Mouse (Mus musculus) lung, postnatal 0 days (tissue): Measurements from ENCODE around the gene Tarsl2. TPM values are rescaled to one million over a fixed set of nuclear protein-coding genes. Genes with fewer than 3 reads are reported as not detected.
A peak's percentile ranks its signal among the peaks of the same experiment; 100 is the strongest.

ENCODE experiments used
- ATAC-seq: fragments of 200-750 bp; cut with Nextera tagmentation; 2 replicates; pipeline ENCODE4 v1.8.0; 2017; ENCODE audit warnings: moderate library complexity
- DNase-seq: peaks from one replicate; pipeline ENCODE4 v3.0.0-alpha.2; 2016; ENCODE audit warnings: low spot score
- H3K27ac ChIP-seq: fragments of 300-500 bp; sonication (generic); 2 replicates; pipeline ENCODE4 v1.5.1; 2014; ENCODE audit warnings: antibody characterized with exemption, mild to moderate bottlenecking, low read length, mixed read lengths
- H3K27me3 ChIP-seq: fragments of 300-500 bp; sonication (generic); replicated peaks from 2 replicates; pipeline ENCODE4 v1.6.1; 2014; ENCODE audit warnings: low read length, mixed read lengths; ENCODE audit not compliant: insufficient read depth
- H3K36me3 ChIP-seq: fragments of 300-500 bp; sonication (generic); 2 replicates; pipeline ENCODE4 v1.6.1; 2014; ENCODE audit warnings: low read length, mixed read lengths; ENCODE audit not compliant: insufficient read depth
- H3K4me1 ChIP-seq: fragments of 300-500 bp; sonication (generic); 2 replicates; pipeline ENCODE4 v1.6.1; 2014; ENCODE audit warnings: antibody characterized with exemption, low read depth, low read length, mixed read lengths; ENCODE audit not compliant: insufficient read depth
- H3K4me2 ChIP-seq: fragments of 300-500 bp; sonication (generic); replicated peaks from 2 replicates; pipeline ENCODE4 v1.6.1; 2014; ENCODE audit warnings: low read depth, mild to moderate bottlenecking, low read length, moderate library complexity, mixed read lengths
- H3K4me3 ChIP-seq: fragments of 300-500 bp; sonication (generic); 2 replicates; pipeline ENCODE4 v1.5.1; 2014; ENCODE audit warnings: low read depth, low read length
- H3K9ac ChIP-seq: fragments of 300-500 bp; sonication (generic); replicated peaks from 2 replicates; pipeline ENCODE4 v1.6.1; 2014; ENCODE audit warnings: low read depth, mild to moderate bottlenecking
- H3K9me3 ChIP-seq: fragments of 300-500 bp; sonication (generic); 2 replicates; pipeline ENCODE4 v1.6.1; 2016; ENCODE audit warnings: low read length, mixed read lengths
- CTCF ChIP-seq: IDR thresholded peaks from 2 replicates; pipeline ENCODE4 v1.5.1; 2016; ENCODE audit warnings: antibody characterized with exemption, mild to moderate bottlenecking
- EP300 ChIP-seq: IDR thresholded peaks from 2 replicates; pipeline ENCODE4 v1.6.1; 2016; ENCODE audit warnings: antibody characterized with exemption, mild to moderate bottlenecking, control low read depth
- WGBS: fragments of 180-500 bp; shearing (Covaris S2); extraction: QIAGEN DNeasy Blood & Tissue Kit; methylation state at CpG from one replicate; pipeline ENCODE4 v1.1.7; 2014; 5-methylcytosine and 5-hydroxymethylcytosine counted together
- polyA plus RNA-seq: library from polyadenylated mRNA; unstranded; fragments of >200 nt; fragmentation: Nextera tagmentation; extraction: Ambion mirVana; gene quantifications from 2 replicates; pipeline ENCODE4 v1.2.1, GENCODE M21; 2015

Gene Tarsl2
- polyA plus RNA-seq, 1 experiment from 2014 or later, result 3.3 TPM

- no peak overlapping the region for H3K4me2 ChIP-seq
- DNase-seq, result no peak
- no peak overlapping the region for H3K4me3 ChIP-seq
- no peak overlapping the region for H3K9ac ChIP-seq
- ATAC-seq, result no peak
- H3K36me3 ChIP-seq, result no peaks in the 10 kb centered on the region
- no peaks in the 10 kb centered on the region for H3K27me3 ChIP-seq
- H3K4me1 ChIP-seq, result no peaks in the 10 kb centered on the region
- H3K9me3 ChIP-seq, result no peaks in the 10 kb centered on the region
- TF ChIP-seq CTCF (no peak), EP300 (no peak)
- H3K27ac ChIP-seq, result no peak overlapping the region
- WGBS, result 84% methylated on average over 6 of the region's 6 CpGs
Observed at GRCm38 (mm10) chr7:65635831-65636230, 8.9 kb upstream of the Tarsl2 start.

- no peaks in the 10 kb centered on the region for H3K9me3 ChIP-seq
- no peak overlapping the region for H3K4me3 ChIP-seq
- DNase-seq, result no peak
- H3K4me2 ChIP-seq, result no peak overlapping the region
- H3K4me1 ChIP-seq, result no peaks in the 10 kb centered on the region
- ATAC-seq, result no peak
- H3K27me3 ChIP-seq, result no peaks in the 10 kb centered on the region
- H3K9ac ChIP-seq, result no peak overlapping the region
- no peaks in the 10 kb centered on the region for H3K36me3 ChIP-seq
- no peak overlapping the region for H3K27ac ChIP-seq
- WGBS, result 56% methylated on average over 7 of the region's 7 CpGs
- TF ChIP-seq EP300, result no peak
Observed at GRCm38 (mm10) chr7:65636356-65636880, 8.3 kb upstream of the Tarsl2 start.

GRCm38 (mm10) chr7:65638170-65638770, 6.4 kb upstream of the Tarsl2 start:
- ATAC-seq (no peak), DNase-seq (no peak)
- no peaks in the 10 kb centered on the region for H3K4me1 ChIP-seq
- no peak overlapping the region for H3K27ac ChIP-seq
- H3K4me2 ChIP-seq, result no peak overlapping the region
- no peaks in the 10 kb centered on the region for H3K36me3 ChIP-seq
- no peak overlapping the region for H3K9ac ChIP-seq
- H3K9me3 ChIP-seq, result no peaks in the 10 kb centered on the region
- TF ChIP-seq EP300 (no peak), CTCF (0 out of 2 replicates have a peak, but pooled peaks have one; percentile 14)
- H3K27me3 ChIP-seq, result no peaks in the 10 kb centered on the region
- WGBS, result 66% methylated on average over 7 of the region's 7 CpGs
- H3K4me3 ChIP-seq, result no peak overlapping the region

GRCm38 (mm10) chr7:65639821-65640382, 4.8 kb upstream of the Tarsl2 start:
- H3K4me2 ChIP-seq, result no peak overlapping the region
- DNase-seq (no peak), ATAC-seq (no peak)
- no peak overlapping the region for H3K27ac ChIP-seq
- H3K9me3 ChIP-seq, result no peaks in the 10 kb centered on the region
- no peaks in the 10 kb centered on the region for H3K27me3 ChIP-seq
- no peak overlapping the region for H3K4me3 ChIP-seq
- H3K9ac ChIP-seq, result no peak overlapping the region
- H3K4me1 ChIP-seq, result no peaks in the 10 kb centered on the region; the same call in 1 of the 2 replicates
- 58% methylated on average over 6 of the region's 6 CpGs for WGBS
- no peak for TF ChIP-seq CTCF
- TF ChIP-seq EP300, result no peak
- H3K36me3 ChIP-seq, result no peaks in the 10 kb centered on the region

GRCm38 (mm10) chr7:65640672-65641071, 4.0 kb upstream of the Tarsl2 start:
- WGBS, result 60% methylated on average over 6 of the region's 6 CpGs
- Histone ChIP-seq H3K9ac (no peak overlapping the region), H3K27ac (no peak overlapping the region), H3K9me3 (no peaks in the 10 kb centered on the region), H3K27me3 (no peaks in the 10 kb centered on the region), H3K4me1 (no peaks in the 10 kb centered on the region; the same call in 1 of the 2 replicates), H3K4me3 (no peak overlapping the region), H3K4me2 (no peak overlapping the region), H3K36me3 (no peaks in the 10 kb centered on the region)
- no peak for ATAC-seq
- DNase-seq, result no peak
- TF ChIP-seq EP300 (no peak), CTCF (no peak)

GRCm38 (mm10) chr7:65642371-65643304, 2.1 kb upstream of the Tarsl2 start:
- Histone ChIP-seq H3K9ac (no peak overlapping the region), H3K9me3 (no peaks in the 10 kb centered on the region), H3K4me1 (no peaks in the 10 kb centered on the region; the same call in 1 of the 2 replicates), H3K36me3 (no peaks in the 10 kb centered on the region), H3K4me3 (no peak overlapping the region), H3K27ac (no peak overlapping the region), H3K27me3 (no peaks in the 10 kb centered on the region), H3K4me2 (no peak overlapping the region)
- TF ChIP-seq EP300, result no peak
- peak; percentile 73 for TF ChIP-seq CTCF
- DNase-seq (no peak), ATAC-seq (no peak)
- WGBS, result 66% methylated on average over 6 of the region's 6 CpGs
